Mouse (Mus musculus) hindbrain, embryonic 11.5 days (tissue): ENCODE results near the gene Atoh1. TPM values are rescaled to one million over a fixed set of nuclear protein-coding genes. Genes with fewer than 3 reads are reported as not detected.

Experiments used
- ATAC-seq: fragments of 200-750 bp; cut with Nextera tagmentation; 2 replicates; pipeline ENCODE4 v1.8.0; 2017; ENCODE audit warnings: mild to moderate bottlenecking, moderate TSS enrichment, moderate library complexity; ENCODE audit not compliant: low FRiP score
- DNase-seq: peaks from one replicate; pipeline ENCODE4 v3.0.0-alpha.2; 2015; ENCODE audit warnings: low spot score
- H3K27ac ChIP-seq: fragments of 300-500 bp; sonication (generic); 2 replicates; pipeline ENCODE4 v1.5.1; 2014; ENCODE audit warnings: mild to moderate bottlenecking, low read depth, low read length
- H3K27me3 ChIP-seq: fragments of 300-500 bp; sonication (generic); 2 replicates; pipeline ENCODE4 v1.6.1; 2014; ENCODE audit warnings: mild to moderate bottlenecking, low read length, moderate library complexity, mixed read lengths; ENCODE audit not compliant: control insufficient read depth, insufficient read depth
- H3K36me3 ChIP-seq: fragments of 300-500 bp; sonication (generic); 2 replicates; pipeline ENCODE4 v1.6.1; 2014; ENCODE audit warnings: mild to moderate bottlenecking, low read length, moderate library complexity, mixed read lengths; ENCODE audit not compliant: control insufficient read depth, insufficient read depth
- H3K4me1 ChIP-seq: fragments of 300-500 bp; sonication (generic); replicated peaks from 2 replicates; pipeline ENCODE4 v1.6.1; 2014; ENCODE audit warnings: low read length, mixed read lengths; ENCODE audit not compliant: control insufficient read depth, insufficient read depth
- H3K4me2 ChIP-seq: fragments of 300-500 bp; sonication (generic); replicated peaks from 2 replicates; pipeline ENCODE4 v1.6.1; 2014; ENCODE audit warnings: mild to moderate bottlenecking, low read depth, low read length
- H3K4me3 ChIP-seq: fragments of 300-500 bp; sonication (generic); 2 replicates; pipeline ENCODE4 v1.5.1; 2014; ENCODE audit warnings: low read depth, low read length
- H3K9ac ChIP-seq: fragments of 300-500 bp; sonication (generic); 2 replicates; pipeline ENCODE4 v1.6.1; 2014; ENCODE audit warnings: low read depth, low read length
- H3K9me3 ChIP-seq: fragments of 300-500 bp; sonication (generic); 2 replicates; pipeline ENCODE4 v1.6.1; 2016; ENCODE audit warnings: low read length; ENCODE audit not compliant: control insufficient read depth
- WGBS: fragments of 180-500 bp; shearing (Covaris S2); extraction: QIAGEN DNeasy Blood & Tissue Kit; methylation state at CpG from one replicate; pipeline ENCODE4 v1.1.7; 2014; 5-methylcytosine and 5-hydroxymethylcytosine counted together
- polyA plus RNA-seq: library from polyadenylated mRNA; unstranded; fragments of >200 nt; fragmentation: Nextera tagmentation; extraction: Ambion mirVana; gene quantifications from 2 replicates; pipeline ENCODE4 v1.2.1, GENCODE M21; 2014

The Atoh1 gene
- polyA plus RNA-seq, 1 experiment from 2014 or later, result 24.8 TPM

GRCm38 (mm10) chr6:64754515-64754914 is 25.6 kb downstream of the Atoh1 start:
- WGBS, result 89% methylated on average over 2 of the region's 2 CpGs
- H3K27ac ChIP-seq, result no peak overlapping the region
- H3K9me3 ChIP-seq, result no peaks in the 10 kb centered on the region
- ATAC-seq, result no peak
- no peak for DNase-seq
- no peaks in the 10 kb centered on the region for H3K27me3 ChIP-seq
- H3K4me3 ChIP-seq, result no peak overlapping the region
- H3K4me1 ChIP-seq, result no peaks in the 10 kb centered on the region
- no peak overlapping the region for H3K4me2 ChIP-seq
- no peak overlapping the region for H3K9ac ChIP-seq
- no peaks in the 10 kb centered on the region for H3K36me3 ChIP-seq

GRCm38 (mm10) chr6:64763901-64764300 is 35.0 kb downstream of the Atoh1 start:
- Histone ChIP-seq H3K9me3 (no peaks in the 10 kb centered on the region), H3K4me3 (no peak overlapping the region), H3K27me3 (no peaks in the 10 kb centered on the region), H3K4me1 (no peaks in the 10 kb centered on the region), H3K9ac (no peak overlapping the region), H3K27ac (no peak overlapping the region), H3K4me2 (no peak overlapping the region), H3K36me3 (no peaks in the 10 kb centered on the region)
- WGBS, result 43% methylated on average over 8 of the region's 8 CpGs
- no peak for ATAC-seq
- DNase-seq, result no peak

GRCm38 (mm10) chr6:64773430-64773829 is 44.5 kb downstream of the Atoh1 start:
- DNase-seq (peak; percentile 35), ATAC-seq (no peak)
- Histone ChIP-seq H3K9me3 (no peaks in the 10 kb centered on the region), H3K36me3 (no peaks in the 10 kb centered on the region), H3K9ac (0 out of 2 replicates have a peak overlapping the region, but pooled peaks have one; percentile 2), H3K27me3 (no peaks in the 10 kb centered on the region), H3K4me3 (no peak overlapping the region), H3K27ac (0 out of 2 replicates have a peak overlapping the region, but pooled peaks have one; percentile 4), H3K4me2 (no peak overlapping the region), H3K4me1 (no peaks in the 10 kb centered on the region)
- 5% methylated on average over 7 of the region's 7 CpGs for WGBS
